Mouse (Mus musculus): ENCODE results near the gene Lrig3.

DNA sequence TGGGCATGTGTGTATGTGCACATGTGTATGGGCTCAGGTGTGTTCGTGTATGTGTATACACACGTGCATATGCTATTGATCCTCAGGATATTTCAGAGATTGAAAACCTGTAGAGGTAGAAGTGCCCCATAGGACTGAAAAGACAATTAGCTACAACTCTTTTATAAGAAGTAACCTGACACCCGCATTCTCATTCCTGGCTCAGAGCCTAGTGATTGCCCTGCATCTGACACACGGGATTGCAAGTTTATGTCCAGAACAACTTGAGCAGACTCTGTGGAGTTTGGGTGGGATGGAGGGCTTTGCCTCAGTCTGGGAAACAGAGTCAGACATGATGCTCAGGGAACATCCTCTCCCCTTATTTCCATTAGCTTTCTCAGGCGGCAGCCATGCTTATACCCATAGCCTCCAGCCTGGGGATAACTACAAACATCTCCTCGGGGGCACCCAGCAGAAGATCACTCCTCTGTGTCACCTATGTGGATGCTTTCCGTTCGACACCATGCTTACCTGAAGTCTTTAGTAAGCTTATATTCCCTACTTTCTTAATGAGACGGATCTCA is 18.6 kb downstream of the Lrig3 start:
- TF ChIP-seq CTCF (conservative IDR thresholded peaks at IDR 0.05; ENCODE audit: low read length) (no peak), NANOG (IDR thresholded peaks at IDR 0.05; ENCODE audit: borderline replicate concordance, low read length) (no peak), POU5F1 (IDR thresholded peaks at IDR 0.05; ENCODE audit: borderline replicate concordance, low read length) (no peak)

Data from E14TG2a.4 (cell line).